Mouse (Mus musculus) CH12.LX (cell line): ENCODE measurements around the gene Hsp90ab1. TPM values are rescaled to one million over a fixed set of nuclear protein-coding genes. Genes with fewer than 3 reads are reported as not detected.
A peak's percentile ranks its signal among the peaks of the same experiment; 100 is the strongest.

Experiments
- DNase-seq: peaks from one replicate; pipeline ENCODE4 v3.0.0-alpha.2; 2013; ENCODE audit errors: extremely low read depth
- H3K27ac ChIP-seq: 2 replicates; pipeline ENCODE4 v1.5.1; 2012; ENCODE audit warnings: low read depth, mild to moderate bottlenecking, control low read depth, moderate library complexity; ENCODE audit not compliant: insufficient read depth
- H3K27me3 ChIP-seq: replicated peaks from 2 replicates; pipeline ENCODE3; 2012; ENCODE audit warnings: inconsistent platforms
- H3K36me3 ChIP-seq, 2 experiments: replicated peaks in 1 of 2; 2 replicates each; pipeline versions ENCODE3 to v1.6.1; 2012; ENCODE audit warnings: inconsistent platforms in 1 of 2, low read length in 1 of 2, mild to moderate bottlenecking in 1 of 2, mixed read lengths in 1 of 2, moderate library complexity in 1 of 2; ENCODE audit not compliant: control insufficient read depth in 1 of 2, insufficient read depth in 1 of 2
- H3K4me1 ChIP-seq, 2 experiments: 2 replicates each; pipeline ENCODE4 v1.6.1; 2012; ENCODE audit warnings: inconsistent platforms in 1 of 2, moderate library complexity in 1 of 2; ENCODE audit not compliant: insufficient read depth in 2 of 2, control insufficient read depth in 1 of 2
- H3K4me2 ChIP-seq: 2 replicates; pipeline ENCODE4 v1.6.1; 2012; ENCODE audit warnings: low read depth, mild to moderate bottlenecking, control low read depth; ENCODE audit not compliant: poor library complexity, insufficient read depth, severe bottlenecking
- H3K4me3 ChIP-seq, 3 experiments: fragments of 150-350 bp in 1 of 3; sonication (generic) in 1 of 3; replicated peaks in 1 of 3; 2 replicates each; pipeline versions ENCODE3 to v1.5.1; 2011 to 2012; ENCODE audit warnings: low read depth in 2 of 3, low read length in 2 of 3, mild to moderate bottlenecking in 2 of 3, moderate library complexity in 2 of 3, control low read depth in 1 of 3, improper control_type of control experiment in 1 of 3, inconsistent platforms in 1 of 3, mixed read lengths in 1 of 3; ENCODE audit not compliant: poor library complexity in 1 of 3
- H3K79me2 ChIP-seq: replicated peaks from 2 replicates; pipeline ENCODE4 v1.6.1; 2012; ENCODE audit warnings: mild to moderate bottlenecking, moderate library complexity; ENCODE audit not compliant: control insufficient read depth, poor library complexity, insufficient read depth, severe bottlenecking; ENCODE audit errors: extremely low read depth
- H3K9ac ChIP-seq: 2 replicates; pipeline ENCODE4 v1.6.1; 2012; ENCODE audit warnings: low read depth, mild to moderate bottlenecking, control low read depth, moderate library complexity; ENCODE audit not compliant: insufficient read depth
- H3K9me3 ChIP-seq: replicated peaks from 2 replicates; pipeline ENCODE3; 2012; ENCODE audit warnings: low read length, inconsistent platforms, mixed read lengths
- BHLHE40 ChIP-seq: IDR thresholded peaks from 2 replicates; pipeline ENCODE4 v1.6.1; 2011; ENCODE audit warnings: mild to moderate bottlenecking, low read depth, low read length, improper control_type of control experiment
- CHD2 ChIP-seq: IDR thresholded peaks from 2 replicates; pipeline ENCODE4 v1.6.1; 2011; ENCODE audit warnings: low read length, improper control_type of control experiment
- CTCF ChIP-seq, 2 experiments: IDR thresholded peaks in 1 of 2; conservative IDR thresholded peaks in 1 of 2; 2 replicates each; pipeline ENCODE4 v1.5.1; 2011 to 2012; ENCODE audit warnings: low read depth in 2 of 2, low read length in 2 of 2, improper control_type of control experiment in 1 of 2, inconsistent platforms in 1 of 2, mild to moderate bottlenecking in 1 of 2, moderate library complexity in 1 of 2
- EP300 ChIP-seq: IDR thresholded peaks from 2 replicates; pipeline ENCODE4 v1.6.1; 2011; ENCODE audit warnings: low read length, improper control_type of control experiment
- GABPA ChIP-seq: IDR thresholded peaks from 2 replicates; pipeline ENCODE4 v1.6.1; 2012; ENCODE audit warnings: low read depth, low read length, improper control_type of control experiment, inconsistent platforms; ENCODE audit not compliant: insufficient replicate concordance
- NELFE ChIP-seq: IDR thresholded peaks from 2 replicates; pipeline ENCODE4 v1.6.1; 2011; ENCODE audit warnings: low read depth, low read length, improper control_type of control experiment
- RAD21 ChIP-seq: IDR thresholded peaks from 2 replicates; pipeline ENCODE4 v1.6.1; 2011; ENCODE audit warnings: low read depth, mild to moderate bottlenecking, low read length, improper control_type of control experiment, moderate library complexity
- SIN3A ChIP-seq: IDR thresholded peaks from 2 replicates; pipeline ENCODE4 v1.6.1; 2012; ENCODE audit warnings: low read length, improper control_type of control experiment, inconsistent platforms
- SMC3 ChIP-seq: IDR thresholded peaks from 2 replicates; pipeline ENCODE4 v1.6.1; 2011; ENCODE audit warnings: low read depth, low read length, improper control_type of control experiment
- dilution Hi-C: fragments of 300-500 bp; cut with MboI; formaldehyde crosslinking; loops from 2 replicates; pipeline ENCODE4 v1.14.3; 2020; ENCODE audit warnings: low sequenced_read_pairs; ENCODE audit not compliant: extremely low pct_unique_long_range_greater_than_20kb, extremely low pct_ligation_motif_present
- in situ Hi-C: fragments of 300-500 bp; cut with MboI; formaldehyde crosslinking; loops from 3 replicates; pipeline ENCODE4 v1.14.3; 2019; ENCODE audit warnings: low sequenced_read_pairs, low pct_ligation_motif_present, low pct_unique_long_range_greater_than_20kb, mixed read lengths
- polyA plus RNA-seq: library from polyadenylated mRNA; unstranded; fragments of >175 nt; gene quantifications from 2 replicates; pipeline ENCODE4 v1.2.1, GENCODE M21; 2012; ENCODE audit warnings: low read depth; ENCODE audit not compliant: insufficient read length
- total RNA-seq, 2 experiments: library from RNA; depleted of rRNA; stranded (reverse); fragments of 300-350 nt in 1 of 2; fragments of >200 nt in 1 of 2; gene quantifications; 2 replicates each; pipeline ENCODE4 v1.2.3; 2012 to 2014

Gene Hsp90ab1
- total and polyA plus RNA-seq, 3 experiments = 790 to 4,858 (median 1,180) TPM

- dilution Hi-C loops = no loop called here
- TF ChIP-seq CTCF (conservative IDR thresholded peaks at IDR 0.05 in 1 of 2, IDR thresholded peaks at IDR 0.05 in 1 of 2; ENCODE audit: low read depth in 2 of 2, low read length in 2 of 2) (peak in 1 of 2 experiments; percentile 34; a peak in 2 of 4 replicates), RAD21 (no peak), EP300 (no peak)
These were observed 24.2 kb downstream of the Hsp90ab1 start for GRCm38 (mm10) chr17:45548541-45549512.

GRCm38 (mm10) chr17:45547461-45548190 lies 25.4 kb downstream of the Hsp90ab1 start:
- Histone ChIP-seq H3K4me3 (no peak overlapping the region), H3K27ac (no peak overlapping the region), H3K9ac (no peak overlapping the region), H3K9me3 (peaks cover 2% of the 10 kb centered on the region), H3K4me1 (peaks cover 23 to 34% of the 10 kb centered on the region in 2 experiments), H3K79me2 (no peaks in the 10 kb centered on the region), H3K36me3 (no peaks in the 10 kb centered on the region), H3K4me2 (no peak overlapping the region), H3K27me3 (peaks cover 17% of the 10 kb centered on the region)
- in situ Hi-C loops = no loop called here
- TF ChIP-seq NELFE = no peak
- TF ChIP-seq SIN3A = no peak
- TF ChIP-seq CHD2 = no peak
- peak; percentile 3; the same call in 1 of the 2 replicates for TF ChIP-seq SMC3
- no peak for DNase-seq
- dilution Hi-C loops = no loop called here

More at GRCm38 (mm10) chr17:45548541-45549512, 24.2 kb downstream of the Hsp90ab1 start:
- Histone ChIP-seq H3K27me3 (peaks cover 6% of the 10 kb centered on the region), H3K9ac (no peak overlapping the region), H3K4me1 (peaks cover 20 to 37% of the 10 kb centered on the region in 2 experiments), H3K4me3 (no peak overlapping the region), H3K36me3 (no peaks in the 10 kb centered on the region), H3K9me3 (peaks cover 2% of the 10 kb centered on the region), H3K4me2 (no peak overlapping the region), H3K27ac (no peak overlapping the region), H3K79me2 (no peaks in the 10 kb centered on the region)
- peak; percentile 13 for DNase-seq
- in situ Hi-C loops = no loop called here

GRCm38 (mm10) chr17:45546941-45547340 lies 26.1 kb downstream of the Hsp90ab1 start:
- no peak for DNase-seq
- Histone ChIP-seq H3K4me2 (no peak overlapping the region), H3K27ac (no peak overlapping the region), H3K4me3 (no peak overlapping the region), H3K27me3 (peaks cover 22% of the 10 kb centered on the region), H3K36me3 (no peaks in the 10 kb centered on the region), H3K79me2 (no peaks in the 10 kb centered on the region), H3K9me3 (peaks cover 2% of the 10 kb centered on the region), H3K4me1 (peaks cover 23 to 27% of the 10 kb centered on the region in 2 experiments), H3K9ac (no peak overlapping the region)
- no peak for TF ChIP-seq BHLHE40
- no peak for TF ChIP-seq GABPA
- dilution Hi-C loops = no loop called here
- in situ Hi-C loops = no loop called here
